Mouse (Mus musculus) heart, adult 2 months (tissue): ENCODE data around the gene Cer1. TPM values are rescaled to one million over a fixed set of nuclear protein-coding genes. Genes with fewer than 3 reads are reported as not detected.

ENCODE experiments used
- DNase-seq, 2 experiments: peaks; one replicate each; pipeline ENCODE4 v3.0.0; 2021
- H3K27ac ChIP-seq: fragments of 200-600 bp; 2 replicates; pipeline ENCODE4 v1.8.1; 2022
- H3K27me3 ChIP-seq: fragments of 200-500 bp; 2 replicates; pipeline ENCODE4 v1.6.1; 2012; ENCODE audit warnings: mild to moderate bottlenecking, low read length, inconsistent platforms, mixed read lengths; ENCODE audit not compliant: control insufficient read depth, insufficient read depth
- H3K36me3 ChIP-seq: fragments of 200-500 bp; 2 replicates; pipeline ENCODE4 v1.6.1; 2012; ENCODE audit warnings: low read length, inconsistent platforms; ENCODE audit not compliant: control insufficient read depth, insufficient read depth
- H3K4me1 ChIP-seq: fragments of 200-500 bp; 2 replicates; pipeline ENCODE4 v1.6.1; 2011; ENCODE audit warnings: low read length; ENCODE audit not compliant: control insufficient read depth, insufficient read depth
- H3K4me3 ChIP-seq: fragments of 200-600 bp; 2 replicates; pipeline ENCODE4 v1.8.1; 2022
- H3K79me2 ChIP-seq: fragments of 200-500 bp; replicated peaks from 2 replicates; pipeline ENCODE4 v1.6.1; 2012; ENCODE audit warnings: mild to moderate bottlenecking, inconsistent platforms, low read length, moderate library complexity, mixed read lengths; ENCODE audit not compliant: control insufficient read depth, insufficient read depth
- H3K9ac ChIP-seq: fragments of 200-500 bp; 2 replicates; pipeline ENCODE4 v1.6.1; 2012; ENCODE audit warnings: low read depth, mild to moderate bottlenecking, control low read depth, inconsistent platforms, low read length, mixed read lengths
- CTCF ChIP-seq: fragments of 200-600 bp; IDR thresholded peaks from 2 replicates; pipeline ENCODE4 v1.8.1; 2022; ENCODE audit warnings: antibody characterized with exemption, mild to moderate bottlenecking, moderate library complexity
- EP300 ChIP-seq: fragments of 200-500 bp; IDR thresholded peaks from 2 replicates; pipeline ENCODE4 v1.6.1; 2011; ENCODE audit warnings: low read depth, low read length, control low read depth; ENCODE audit not compliant: insufficient read depth
- POLR2A ChIP-seq: fragments of 200-500 bp; IDR thresholded peaks from 2 replicates; pipeline ENCODE4 v1.6.1; 2011; ENCODE audit warnings: mild to moderate bottlenecking, low read depth, low read length, control low read depth; ENCODE audit not compliant: insufficient read depth
- WGBS: fragments of 180-500 bp; shearing (Covaris S2); methylation state at CpG from one replicate; pipeline ENCODE4 v1.1.7; 2018; 5-methylcytosine and 5-hydroxymethylcytosine counted together
- intact Hi-C: fragments of 180-260 bp; cut with DNase I; formaldehyde crosslinking; loops from one replicate; pipeline ENCODE4 v1.15.1; 2025
- long read RNA-seq: library from polyadenylated mRNA; stranded (forward); transcript quantifications from one replicate; pipeline ENCODE4 v2.0.0, GENCODE M21; 2021
- polyA plus RNA-seq: library from polyadenylated mRNA; depleted of rRNA; stranded (reverse); fragments of >200 nt; gene quantifications from 2 replicates; pipeline ENCODE4 v1.2.3, GENCODE M21; 2012; rRNA removed
- total RNA-seq, 2 experiments: library from RNA; stranded (reverse); gene quantifications; 2 replicates each; pipeline ENCODE4 v1.2.3; 2021

The Cer1 gene
- not detected for total RNA-seq
- not detected in 2 replicates for polyA plus RNA-seq
- long read RNA-seq, result 0 reads

- TF ChIP-seq CTCF (no peak), POLR2A (no peak), EP300 (no peak)
- Histone ChIP-seq H3K27me3 (no peaks in the 10 kb centered on the region), H3K9ac (no peak within 1 kb of the TSS), H3K4me1 (no peaks in the 10 kb centered on the region), H3K4me3 (no peak within 1 kb of the TSS), H3K27ac (no peak within 1 kb of the TSS), H3K79me2 (no peaks in the 10 kb centered on the region), H3K36me3 (no peaks in the 10 kb centered on the region)
- 64% methylated on average over 19 of the region's 19 CpGs for WGBS
- peak in 1 of 2 experiments; percentile 5 for DNase-seq
- intact Hi-C loops, result no loop called here
Measured at GRCm38 (mm10) chr4:82884636-82885534, at the start of gene Cer1. TSS of gene Cer1 (minus strand) at chr4:82885148.

- peaks cover 1% of the 10 kb centered on the region; the same call in 1 of the 2 replicates for H3K4me1 ChIP-seq
- H3K27me3 ChIP-seq, result no peaks in the 10 kb centered on the region
- no peak overlapping the region for H3K27ac ChIP-seq
- H3K4me3 ChIP-seq, result peak overlapping the region; percentile 28; the same call in 1 of the 2 replicates
- DNase-seq, result peak in 1 of 2 experiments; percentile 18
- intact Hi-C loops, result loop anchor here (2.0 to 10.0 kb wide), 6 partner anchors 77 to 1756 kb away; partner anchors contain the start of gene Zdhhc21
- no peak overlapping the region for H3K9ac ChIP-seq
- no peaks in the 10 kb centered on the region for H3K79me2 ChIP-seq
- WGBS, result 8% methylated on average over 5 of the region's 5 CpGs
- H3K36me3 ChIP-seq, result no peaks in the 10 kb centered on the region
- TF ChIP-seq POLR2A, result no peak
- peak; percentile 63 for TF ChIP-seq CTCF
- 0 out of 2 replicates have a peak, but pooled peaks have one; percentile 18 for TF ChIP-seq EP300
Measured at GRCm38 (mm10) chr4:82934308-82934707, 49.4 kb upstream of the Cer1 start.

GRCm38 (mm10) chr4:82933698-82934210 lies 48.8 kb upstream of the Cer1 start:
- Histone ChIP-seq H3K36me3 (no peaks in the 10 kb centered on the region), H3K4me3 (peak overlapping the region; percentile 28), H3K4me1 (peaks cover 1% of the 10 kb centered on the region; the same call in 1 of the 2 replicates), H3K27me3 (no peaks in the 10 kb centered on the region), H3K9ac (no peak overlapping the region), H3K27ac (no peak overlapping the region), H3K79me2 (no peaks in the 10 kb centered on the region)
- DNase-seq, result peak; percentile 48 to 70
- WGBS, result 11% methylated on average over 14 of the region's 14 CpGs
- no peak for TF ChIP-seq POLR2A
- peak; percentile 94 for TF ChIP-seq CTCF
- TF ChIP-seq EP300, result 0 out of 2 replicates have a peak, but pooled peaks have one; percentile 58
- intact Hi-C loops, result loop anchor here (2.0 to 10.0 kb wide), 7 partner anchors 76 to 1755 kb away; partner anchors contain the start of gene Zdhhc21

- Histone ChIP-seq H3K79me2 (no peaks in the 10 kb centered on the region), H3K4me3 (no peak overlapping the region), H3K9ac (no peak overlapping the region), H3K27me3 (no peaks in the 10 kb centered on the region), H3K36me3 (no peaks in the 10 kb centered on the region), H3K27ac (no peak overlapping the region), H3K4me1 (peaks cover 1% of the 10 kb centered on the region; the same call in 1 of the 2 replicates)
- 92% methylated on average over 5 of the region's 5 CpGs for WGBS
- TF ChIP-seq POLR2A (no peak), EP300 (no peak), CTCF (no peak)
- no peak for DNase-seq
- intact Hi-C loops, result loop anchor here (5.0 to 10.0 kb wide), 5 partner anchors 73 to 1438 kb away; partner anchors contain the start of gene Zdhhc21
Measured at GRCm38 (mm10) chr4:82930079-82930478, 45.1 kb upstream of the Cer1 start.

- TF ChIP-seq EP300 (no peak), CTCF (no peak), POLR2A (no peak)
- intact Hi-C loops, result no loop called here
- Histone ChIP-seq H3K4me1 (no peaks in the 10 kb centered on the region), H3K27me3 (no peaks in the 10 kb centered on the region), H3K27ac (no peak overlapping the region), H3K4me3 (no peak overlapping the region), H3K79me2 (no peaks in the 10 kb centered on the region), H3K36me3 (no peaks in the 10 kb centered on the region), H3K9ac (no peak overlapping the region)
- WGBS, result 60% methylated on average over 4 of the region's 4 CpGs
- no peak for DNase-seq
Measured at GRCm38 (mm10) chr4:82921962-82922361, 37.0 kb upstream of the Cer1 start.
